Mouse (Mus musculus) cerebellum, adult 9-10 months (tissue): ENCODE data around the gene Agbl4.

ENCODE experiments used
- DNase-seq: peaks from one replicate; pipeline ENCODE4 v3.0.0; 2022

The Agbl4 gene

DNA sequence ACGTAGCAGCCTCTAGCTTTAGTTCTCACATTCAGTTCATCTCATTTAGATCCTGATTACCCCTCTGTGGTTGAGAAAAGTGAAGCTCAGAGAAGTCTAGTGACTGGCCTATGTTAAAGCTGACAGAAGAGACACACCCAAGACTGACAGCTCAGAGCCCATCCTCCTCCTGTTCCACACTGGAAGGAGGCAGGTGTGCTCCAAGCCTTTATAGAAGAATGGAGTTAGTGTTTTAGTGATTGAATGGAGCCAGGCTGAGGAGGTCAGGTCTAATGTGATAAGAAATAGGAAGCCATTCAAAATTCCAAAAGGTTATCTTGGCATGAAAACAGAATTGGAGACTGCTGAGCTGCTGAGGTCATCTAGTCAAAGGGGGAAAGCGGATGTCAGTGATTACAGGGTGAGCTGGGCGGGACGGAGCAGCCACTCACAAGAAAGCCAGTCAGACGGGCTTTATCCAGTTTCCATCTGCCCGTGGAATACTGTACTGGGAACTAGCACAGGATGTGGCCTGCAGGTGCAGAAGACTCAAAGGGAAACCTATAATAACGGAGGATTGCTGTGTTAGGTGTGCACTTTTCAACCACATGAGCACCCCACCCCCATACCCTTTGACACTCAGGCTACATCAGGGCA, 1053.9 kb downstream of the Agbl4 start:
- DNase-seq, result no peak

DNA sequence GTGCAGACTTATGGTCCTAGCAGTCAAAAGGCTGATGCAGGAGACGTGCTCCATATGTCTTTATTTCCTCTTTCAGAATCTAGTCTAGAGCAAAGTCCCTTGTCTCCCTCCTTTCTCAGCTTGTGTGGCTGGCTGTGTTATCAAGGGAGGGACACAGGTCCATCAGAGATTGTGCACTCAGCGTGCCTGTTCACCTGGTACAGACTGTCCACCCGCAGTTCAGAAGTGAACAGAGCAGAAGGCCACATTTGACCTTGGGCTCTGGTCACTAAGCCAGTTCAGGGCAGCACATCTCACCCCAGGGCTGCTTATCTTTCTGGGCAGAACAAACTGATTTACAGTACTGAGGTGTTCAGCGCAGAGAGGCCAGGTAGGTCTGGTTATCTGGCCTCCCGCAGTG, 1054.7 kb downstream of the Agbl4 start:
- no peak for DNase-seq

DNA sequence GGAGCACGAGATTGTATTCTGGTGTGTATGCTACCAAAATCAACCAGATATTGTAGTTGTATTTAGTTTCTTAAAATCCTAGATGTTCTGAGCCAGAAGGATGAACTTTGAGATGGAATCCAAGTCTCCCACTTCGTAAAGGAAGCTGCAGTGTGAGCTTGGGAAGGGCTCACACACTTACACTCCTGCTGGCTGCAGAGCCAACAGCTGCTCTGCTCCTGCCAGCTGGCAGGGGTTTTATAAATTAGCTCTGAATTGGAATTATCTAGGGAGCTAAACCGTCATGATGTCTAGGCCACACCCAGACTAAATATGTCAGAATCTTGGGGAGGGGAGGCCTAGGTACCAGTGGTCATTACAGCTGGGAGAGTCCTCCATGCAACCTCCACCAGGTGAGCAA, 1055.8 kb downstream of the Agbl4 start:
- no peak for DNase-seq

DNA sequence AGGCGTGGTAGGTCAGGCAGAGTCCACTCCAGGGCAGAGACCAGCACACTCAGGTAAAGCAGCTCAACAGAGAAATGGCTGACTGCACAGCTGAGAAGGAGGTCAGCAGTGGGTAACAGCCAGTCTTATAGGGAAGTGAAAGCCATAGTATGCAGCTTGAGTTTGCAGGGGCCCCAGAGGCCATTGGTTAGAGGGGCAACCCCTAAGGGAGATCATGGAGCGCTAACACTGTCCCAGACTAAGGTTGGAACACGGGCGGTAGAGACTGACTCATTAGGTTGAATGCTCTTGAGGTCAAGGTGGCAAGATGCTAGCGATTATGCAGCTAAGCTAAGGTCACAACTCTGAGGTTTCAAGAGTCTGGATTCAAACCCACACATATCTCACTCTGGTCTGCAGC, 1058.2 kb downstream of the Agbl4 start:
- no peak for DNase-seq

DNA sequence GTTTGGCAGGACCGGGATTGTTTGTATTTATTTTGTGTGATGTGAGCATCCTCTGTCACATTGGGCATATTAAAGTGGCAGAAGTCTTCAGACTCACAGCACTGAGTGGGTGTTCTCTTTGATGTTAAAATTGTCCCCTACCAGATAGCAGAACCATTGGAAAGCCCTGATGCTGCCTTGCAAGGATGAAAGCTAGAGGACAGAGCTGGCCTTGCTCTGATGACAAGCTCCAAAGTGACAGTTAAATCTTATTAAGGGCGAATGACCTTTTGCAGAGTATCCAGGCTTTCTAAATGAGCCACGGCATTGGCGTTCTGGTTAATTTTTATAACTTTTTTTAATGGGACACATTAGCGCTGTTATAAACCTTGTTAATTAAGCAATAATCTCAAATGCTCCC, 1060.1 kb downstream of the Agbl4 start:
- no peak for DNase-seq

DNA sequence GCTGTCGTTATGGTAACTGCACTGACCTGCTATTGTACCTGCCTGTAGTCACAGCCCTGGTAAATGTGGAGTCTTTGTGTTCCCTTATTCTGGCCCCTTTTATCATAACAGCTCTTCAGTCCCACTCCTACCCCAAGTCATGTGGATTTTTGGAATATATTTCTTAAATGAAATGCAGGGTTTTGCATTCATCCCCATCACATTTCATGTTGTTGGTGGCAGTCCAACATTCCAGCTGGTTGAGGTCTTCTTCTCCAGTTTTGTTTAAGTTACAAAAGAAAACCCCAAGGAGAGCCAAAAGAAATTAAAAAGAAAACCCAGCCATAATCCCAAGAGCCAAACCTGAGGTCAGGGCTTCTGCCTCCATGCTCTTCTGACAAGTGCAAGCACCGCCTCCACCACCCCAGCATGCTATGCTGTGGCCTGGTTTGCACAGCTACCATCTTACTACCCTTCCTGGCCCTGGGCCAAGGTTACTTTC, 1069.9 kb downstream of the Agbl4 start:
- DNase-seq, result no peak

DNA sequence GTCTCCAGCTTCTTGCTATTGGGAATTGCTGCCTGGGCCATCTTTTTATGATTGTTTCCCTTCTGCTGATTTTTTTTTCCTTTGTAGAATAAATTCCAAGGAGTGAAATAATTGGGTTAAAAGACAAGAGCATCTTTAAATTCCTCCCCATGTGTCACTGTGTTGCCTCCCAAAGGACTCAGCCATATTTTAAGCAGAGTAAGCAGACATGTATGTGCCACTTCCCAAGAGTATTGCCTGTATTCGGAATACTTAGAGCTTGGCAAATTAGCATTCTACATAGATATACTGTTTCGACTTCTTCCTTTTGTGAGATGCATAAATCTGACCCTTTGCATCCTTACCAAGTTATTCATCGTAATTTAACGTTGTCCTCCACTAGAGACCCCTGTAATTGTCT, 1070.3 kb downstream of the Agbl4 start:
- no peak for DNase-seq

DNA sequence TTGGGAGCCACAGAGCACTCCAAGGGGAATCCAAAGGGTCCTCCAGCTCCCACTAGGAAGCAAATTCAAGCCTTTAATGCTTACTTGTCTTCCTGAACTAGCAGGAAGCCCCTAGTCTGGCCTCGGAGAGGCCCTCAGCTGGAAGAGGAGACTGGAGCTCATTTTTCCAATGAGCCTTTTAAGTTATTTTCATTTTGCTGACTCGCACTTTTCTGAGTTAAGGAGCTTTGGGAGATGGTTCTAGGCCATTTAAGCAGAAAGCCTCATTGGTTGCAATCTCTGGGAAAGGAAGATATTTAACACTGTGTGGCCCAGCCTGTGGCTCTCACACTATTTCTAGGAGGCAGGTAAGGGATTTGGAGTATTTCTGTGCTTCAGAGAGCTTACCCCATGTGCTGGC, 1072.4 kb downstream of the Agbl4 start:
- DNase-seq, result no peak

DNA sequence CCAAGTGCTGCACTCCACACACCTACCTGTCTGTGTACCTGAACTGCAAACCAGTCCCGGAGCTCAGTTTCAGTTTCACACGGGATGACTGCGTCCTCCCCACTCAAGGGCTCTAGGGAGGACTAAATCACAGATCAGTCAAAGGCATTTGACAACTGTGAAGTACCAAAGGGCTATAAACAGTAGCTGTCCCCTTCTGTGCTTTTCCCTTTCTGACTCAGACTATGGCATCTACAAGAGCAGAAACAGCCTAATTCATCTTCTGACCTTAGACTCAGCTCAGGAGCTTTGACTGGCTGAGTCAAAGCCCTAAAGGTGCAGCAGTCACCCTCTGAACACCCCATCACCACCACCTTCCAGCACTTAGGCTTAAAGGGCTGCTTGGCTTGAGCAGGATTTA, 1074.3 kb downstream of the Agbl4 start:
- no peak for DNase-seq

DNA sequence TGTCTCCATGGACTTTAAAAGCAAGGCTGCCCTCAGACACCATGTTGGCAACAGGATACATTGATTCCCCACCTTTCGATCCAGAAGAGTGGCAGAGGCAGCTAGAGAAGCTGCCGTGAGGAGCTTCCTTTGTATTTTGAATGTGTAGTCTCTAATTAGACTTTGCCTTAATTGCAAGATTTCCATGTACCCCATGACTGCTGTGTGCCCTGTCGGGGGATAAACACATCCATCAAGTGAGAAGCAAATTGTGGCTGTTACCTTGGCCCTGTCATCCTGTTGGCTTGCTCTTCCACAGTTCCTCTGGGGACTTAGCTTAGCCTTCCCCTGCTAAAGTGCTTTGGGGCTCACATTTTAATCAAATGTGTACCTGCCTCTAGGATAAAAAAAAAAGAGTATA, 1075.0 kb downstream of the Agbl4 start:
- DNase-seq, result no peak

DNA sequence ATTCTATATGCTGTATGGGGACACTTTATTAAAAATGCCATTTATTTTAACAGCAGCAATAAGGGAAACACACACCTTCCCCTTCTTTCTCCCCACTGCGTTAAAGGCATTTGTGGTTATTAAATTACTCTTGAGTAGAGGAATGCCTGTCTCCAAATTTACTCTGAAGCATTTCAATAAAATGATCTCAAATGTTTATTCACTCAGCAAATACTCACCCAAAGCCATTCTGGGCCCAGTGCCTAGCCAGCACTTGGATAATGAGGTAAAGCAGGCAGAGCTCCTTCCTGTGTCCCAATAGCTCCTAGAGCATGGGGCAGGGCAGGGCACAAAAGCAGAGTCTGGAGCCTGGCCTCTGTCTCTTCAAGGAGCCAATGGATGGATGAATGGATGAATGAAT, 1075.6 kb downstream of the Agbl4 start:
- no peak for DNase-seq

DNA sequence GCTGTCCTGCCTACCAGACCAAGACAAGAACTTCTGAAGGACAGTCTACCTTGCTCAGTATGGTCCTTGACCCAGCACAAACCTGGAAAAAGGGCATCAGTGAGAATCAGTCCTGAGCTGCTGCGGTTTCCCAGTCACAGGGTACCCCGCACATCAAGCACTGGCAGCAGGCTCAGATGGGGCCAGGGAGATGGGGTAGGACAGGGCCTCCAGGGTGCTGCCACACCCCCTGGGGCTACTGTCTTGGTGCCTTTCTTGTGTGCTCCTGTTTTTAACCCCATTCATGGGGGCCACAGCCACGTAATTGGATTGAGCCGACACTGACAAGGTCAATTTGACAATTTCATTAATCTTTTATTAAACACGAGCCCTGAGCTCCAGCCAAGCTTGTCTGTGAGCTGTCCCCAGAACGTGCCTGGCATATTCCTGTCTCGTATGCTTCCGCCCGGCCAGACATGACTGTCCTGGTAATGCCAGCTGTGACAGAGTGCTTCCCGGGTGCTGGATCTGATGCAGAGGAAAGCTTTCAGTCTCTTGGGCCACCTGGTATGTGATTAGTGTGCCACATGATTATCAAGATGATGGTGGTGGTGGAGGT, 1078.0 kb downstream of the Agbl4 start:
- no peak for DNase-seq

DNA sequence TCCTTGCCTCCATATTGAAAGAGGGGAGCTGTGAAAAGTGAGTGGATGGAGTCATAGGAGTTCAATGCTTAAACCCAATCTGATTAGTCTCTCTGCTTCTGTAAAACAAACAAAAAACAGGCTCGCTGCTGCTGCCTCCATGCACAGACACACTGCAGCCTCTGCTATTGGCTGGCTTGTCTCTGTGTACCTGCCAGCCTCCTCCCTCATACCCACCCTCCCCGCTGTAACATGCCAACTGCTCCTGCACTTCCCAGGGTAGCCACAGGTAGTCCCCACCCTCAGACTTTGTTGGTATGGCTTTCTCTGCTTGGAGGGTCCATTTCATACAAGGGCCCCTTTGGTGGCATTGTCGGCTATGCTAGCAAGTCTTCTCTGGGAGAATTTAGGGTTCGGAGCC, 1080.0 kb downstream of the Agbl4 start:
- DNase-seq, result no peak

DNA sequence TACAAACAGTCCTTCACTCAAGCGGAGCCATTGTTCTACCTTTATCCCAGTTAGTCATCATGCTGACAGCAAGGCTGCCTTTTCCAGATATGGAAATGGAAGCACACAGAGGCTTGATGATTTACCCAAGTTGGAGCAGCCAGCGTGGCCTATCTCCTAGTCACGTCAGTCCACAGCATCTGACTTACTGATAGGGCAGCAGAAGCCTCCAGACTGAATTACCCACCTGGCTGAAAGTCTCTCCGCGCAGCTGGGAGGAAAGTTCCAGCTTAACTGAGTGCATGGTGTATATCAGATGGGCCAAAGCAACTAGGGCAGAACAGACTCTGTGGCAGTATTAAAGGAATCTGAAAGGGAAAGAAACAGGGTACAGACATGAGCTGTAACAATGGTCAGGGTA, 1086.0 kb downstream of the Agbl4 start:
- no peak for DNase-seq

DNA sequence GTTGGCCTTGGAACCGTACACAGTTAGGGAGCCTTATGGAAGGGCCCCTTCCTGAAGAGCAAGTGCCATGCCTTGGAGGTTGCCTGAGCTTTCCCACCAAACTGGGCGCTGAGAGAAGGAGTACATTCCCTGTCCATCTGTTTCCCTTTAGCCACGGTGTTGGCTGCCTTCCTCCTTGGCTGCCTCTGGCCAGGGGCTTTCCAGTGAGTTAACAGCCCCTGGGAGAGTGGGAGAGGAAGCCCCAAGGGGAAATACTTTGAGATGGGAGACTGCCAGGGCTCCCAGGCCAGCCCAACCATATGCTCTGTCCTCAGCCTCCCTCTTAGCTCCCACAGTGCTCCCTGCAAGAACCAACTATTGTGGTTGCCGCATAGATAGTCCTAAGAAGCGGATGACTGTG, 1087.7 kb downstream of the Agbl4 start:
- DNase-seq, result no peak

DNA sequence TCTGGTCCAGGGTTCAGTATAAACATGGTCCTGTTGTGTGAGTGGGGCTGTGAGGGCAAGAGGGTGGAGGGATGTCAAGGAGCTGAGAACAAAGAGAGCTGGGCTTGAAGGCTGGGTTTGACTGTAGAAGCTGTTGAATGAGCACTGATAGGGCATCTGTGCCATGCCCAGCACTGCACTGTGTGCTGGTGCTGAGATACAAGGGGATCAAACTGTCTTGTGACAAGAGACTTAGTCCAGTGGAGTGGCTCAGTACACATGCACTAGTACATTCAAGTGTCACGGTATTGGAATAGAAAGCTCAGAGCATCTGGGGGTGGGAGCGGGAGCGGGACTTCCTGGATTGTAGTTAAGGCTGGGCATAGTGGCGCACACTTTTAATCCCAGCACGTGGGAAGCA, 1088.7 kb downstream of the Agbl4 start:
- DNase-seq, result no peak

DNA sequence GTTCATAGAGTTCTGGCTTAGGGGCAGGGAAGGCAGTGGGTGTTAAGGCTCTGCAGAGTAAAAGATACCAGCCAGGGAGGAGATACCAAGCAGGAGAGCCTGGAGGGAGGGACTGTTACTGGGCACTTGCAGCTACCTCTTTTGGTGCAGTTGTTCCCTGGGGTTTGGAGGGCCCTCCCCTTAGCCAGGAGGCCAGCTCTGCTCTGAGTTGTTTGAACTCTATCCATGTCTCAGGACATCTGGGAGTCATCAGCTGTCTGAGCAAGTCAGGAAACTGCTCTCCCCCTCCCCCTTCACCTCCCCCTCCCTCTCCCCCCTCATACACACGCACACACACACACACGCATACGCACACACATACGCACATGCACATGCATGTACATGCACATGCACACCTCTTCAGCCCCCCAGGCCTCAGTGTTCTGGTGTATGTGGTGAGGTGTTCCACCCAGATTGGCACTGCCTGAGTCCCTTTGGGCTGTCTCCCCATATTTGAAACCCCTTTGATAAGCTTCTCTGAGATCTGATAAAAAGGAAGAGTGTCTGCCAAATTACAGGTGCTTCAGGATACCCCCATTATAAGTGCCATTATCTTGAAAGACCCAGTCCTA, 1089.9 kb downstream of the Agbl4 start:
- DNase-seq, result no peak

DNA sequence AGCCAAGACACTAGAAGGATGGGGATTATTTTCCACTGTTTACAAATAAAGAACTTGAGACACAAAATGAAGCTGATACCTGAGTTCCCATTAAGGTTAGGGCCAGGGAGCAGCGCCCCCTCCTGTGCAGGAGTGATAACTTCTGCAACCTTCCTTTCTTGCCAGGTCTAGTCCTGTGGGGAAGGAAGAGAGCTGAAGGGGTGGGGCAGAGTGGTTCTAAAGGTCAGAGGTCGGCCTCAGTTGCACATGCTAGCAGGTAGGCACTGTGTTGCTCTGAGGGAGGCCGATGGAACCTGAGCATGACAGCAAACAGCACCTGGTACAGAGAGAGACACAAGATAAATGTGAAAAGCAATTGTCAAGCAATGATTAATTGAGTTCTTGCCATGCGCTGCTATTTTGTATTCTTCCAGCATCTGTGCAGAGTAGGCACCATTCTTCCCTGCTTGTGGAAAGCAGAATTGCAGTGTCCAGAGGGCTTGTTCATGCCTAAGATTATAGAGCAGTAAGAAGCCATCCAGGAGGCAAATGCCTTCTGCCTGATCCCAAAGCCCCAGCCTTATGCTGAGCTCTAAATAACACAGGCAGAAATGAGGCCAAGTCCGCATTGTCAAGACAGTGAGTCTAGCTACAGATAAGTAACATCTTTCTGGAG, 1096.4 kb downstream of the Agbl4 start:
- DNase-seq, result no peak

DNA sequence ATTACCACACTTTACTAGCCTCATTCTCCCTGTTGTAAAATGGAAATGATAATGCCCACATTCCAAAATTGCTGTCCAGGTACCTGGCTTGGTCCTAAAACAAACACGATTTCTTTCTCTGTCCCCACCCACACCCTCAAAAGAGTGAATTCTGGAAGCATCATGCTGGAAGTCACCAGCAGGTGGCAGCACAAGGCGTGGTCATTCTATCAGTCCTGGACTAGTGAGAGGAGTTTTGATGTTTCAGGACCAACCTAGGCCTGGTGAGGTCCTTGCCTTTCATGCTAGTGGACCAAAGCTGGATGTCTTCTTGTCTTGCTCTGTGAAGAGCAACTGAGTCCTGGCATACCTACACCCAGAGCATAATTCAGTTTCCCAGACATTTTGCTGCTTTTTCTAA, 1098.5 kb downstream of the Agbl4 start:
- peak; percentile 31 for DNase-seq

DNA sequence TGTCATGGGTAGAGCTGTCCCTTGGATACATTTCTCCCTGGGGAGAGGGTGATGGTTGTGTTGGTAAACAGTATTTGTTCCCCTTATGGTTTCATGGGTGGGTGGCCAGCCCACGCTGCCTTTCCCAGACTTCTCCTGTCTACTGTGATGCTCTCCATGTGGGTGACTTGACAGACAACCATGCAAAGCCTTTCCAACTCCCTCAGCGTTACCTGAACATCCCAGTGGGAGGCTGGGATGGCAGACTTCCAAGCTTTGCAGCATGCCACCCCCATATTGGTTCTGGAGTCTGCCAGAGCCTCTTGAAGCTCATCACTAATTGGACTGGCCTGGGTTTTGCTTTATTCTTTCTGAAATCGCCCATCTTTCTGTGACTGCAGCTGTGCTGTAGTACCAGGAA, 1101.3 kb downstream of the Agbl4 start:
- no peak for DNase-seq

DNA sequence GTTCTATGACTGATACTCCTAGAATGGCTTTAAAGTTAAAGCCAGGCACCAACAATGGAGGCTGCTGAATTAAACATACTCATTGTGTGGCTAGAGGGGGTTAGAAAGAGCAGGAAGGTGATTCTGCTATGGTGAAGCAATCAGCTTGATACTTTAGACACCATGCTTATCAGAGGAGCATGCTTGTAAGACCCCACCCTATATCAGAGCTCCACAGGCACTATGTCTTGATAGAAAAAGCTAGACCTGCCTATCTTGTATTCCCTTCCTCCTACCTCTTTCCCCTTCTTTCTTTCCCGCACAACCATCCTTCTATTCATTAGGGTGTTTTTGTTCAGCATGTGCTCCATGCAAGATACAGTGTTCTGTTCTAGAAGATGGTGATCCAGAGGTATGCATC, 1104.0 kb downstream of the Agbl4 start:
- DNase-seq, result no peak

DNA sequence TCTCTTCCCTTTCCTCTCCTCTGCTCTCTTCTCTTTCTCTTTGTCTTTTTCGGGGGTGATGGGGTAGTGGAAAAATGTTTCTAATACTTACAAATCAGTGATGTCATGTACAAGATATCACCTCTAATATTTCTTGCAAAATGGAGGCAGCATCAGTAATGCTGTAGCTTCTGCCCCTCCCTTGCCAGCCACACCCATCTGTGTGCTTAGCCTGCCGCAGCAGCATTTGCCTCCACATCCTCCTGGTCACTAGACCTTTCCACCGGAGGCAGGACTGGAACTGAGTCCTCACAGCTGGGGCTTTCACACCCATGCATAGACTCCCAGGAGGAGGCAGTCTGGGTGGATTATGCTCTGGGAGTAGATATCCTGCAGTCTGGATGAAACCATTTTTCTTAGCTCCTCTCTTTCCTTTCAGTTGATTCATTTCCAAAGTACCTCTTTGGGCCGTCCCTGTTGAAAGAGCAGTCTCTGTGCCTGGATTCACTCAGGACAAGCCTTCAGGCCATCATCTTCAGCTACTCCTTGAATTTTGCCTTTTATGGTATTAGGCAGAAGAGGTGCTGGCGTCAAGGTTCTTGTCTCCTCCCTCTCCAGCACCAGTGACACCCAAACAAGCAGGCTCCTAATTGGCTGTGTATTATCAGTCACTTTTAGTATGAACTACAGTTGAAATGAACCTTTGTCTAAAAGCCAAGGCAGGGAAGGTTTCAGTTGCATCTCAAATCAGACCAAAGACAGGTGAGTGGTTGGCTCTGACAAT, 1105.7 kb downstream of the Agbl4 start:
- no peak for DNase-seq

DNA sequence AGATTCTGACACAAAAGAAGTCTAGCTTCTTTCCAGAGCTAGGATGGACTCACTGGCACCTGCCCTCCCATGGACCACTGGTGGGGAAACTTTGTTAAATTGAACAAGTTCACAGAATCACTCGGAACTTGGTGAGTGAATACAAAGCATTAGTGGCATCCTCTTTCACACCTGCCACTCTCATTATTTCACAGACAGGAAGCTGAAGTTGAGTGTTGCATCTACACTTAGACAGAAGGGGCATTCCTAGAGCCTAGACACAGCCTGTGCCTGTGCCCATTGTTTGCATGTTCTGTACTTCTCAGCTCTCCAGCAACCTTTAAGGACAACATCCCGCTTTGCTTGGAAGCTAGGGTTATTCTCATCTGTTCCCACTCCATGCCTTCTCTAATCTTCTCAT, 1107.5 kb downstream of the Agbl4 start:
- no peak for DNase-seq

DNA sequence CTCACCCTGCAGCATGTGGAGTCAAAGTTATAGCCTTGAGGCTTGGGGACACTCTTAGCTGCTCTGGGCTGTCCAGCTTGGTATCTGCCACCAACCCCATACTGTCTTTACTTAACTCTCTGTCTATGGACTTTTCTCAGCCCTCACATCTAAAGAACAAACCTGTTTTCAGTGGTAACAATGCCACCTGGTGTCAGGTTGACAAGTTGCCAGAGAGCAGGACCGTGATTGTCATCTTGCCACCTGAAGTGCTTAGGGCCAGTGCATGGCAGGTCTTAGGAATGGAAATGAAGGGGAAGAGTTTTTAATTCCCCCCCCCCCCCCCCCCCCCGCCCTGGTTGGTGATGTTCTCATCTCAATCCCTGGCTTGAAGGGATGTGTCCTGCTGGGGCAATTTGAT, 1112.7 kb downstream of the Agbl4 start:
- no peak for DNase-seq
